Mouse (Mus musculus): ENCODE results near the gene Taf4. TPM values are rescaled to one million over a fixed set of nuclear protein-coding genes. Genes with fewer than 3 reads are reported as not detected.

The Taf4 gene
- polyA plus RNA-seq, 1 experiment = 15.2 TPM

- DNase-seq = no peak
- Histone ChIP-seq H3K27ac (ENCODE audit: insufficient read depth, low read length) (no peak overlapping the region), H3K27me3 (ENCODE audit: control insufficient read depth, insufficient read depth, low read length) (no peaks in the 10 kb centered on the region), H3K4me1 (ENCODE audit: control insufficient read depth, insufficient read depth, low read length) (no peaks in the 10 kb centered on the region), H3K4me3 (replicated peaks; ENCODE audit: insufficient read depth, low read depth, low read length) (no peak overlapping the region)
- TF ChIP-seq POLR2A (IDR thresholded peaks at IDR 0.05; ENCODE audit: borderline replicate concordance, insufficient read depth, low read length) (no peak), CTCF (IDR thresholded peaks at IDR 0.05; ENCODE audit: borderline replicate concordance, insufficient read depth, low read depth, low read length) (no peak)
- 23% methylated on average over 2 of the region's 2 CpGs for WGBS
These were observed 79.5 kb downstream of the Taf4 start for GRCm38 (mm10) chr2:179896949-179897348.

GRCm38 (mm10) chr2:179891048-179891447 is 85.4 kb downstream of the Taf4 start:
- H3K27ac ChIP-seq (ENCODE audit: insufficient read depth, low read length) = no peak overlapping the region
- DNase-seq = no peak
- no peaks in the 10 kb centered on the region for H3K4me1 ChIP-seq (ENCODE audit: control insufficient read depth, insufficient read depth, low read length)
- TF ChIP-seq POLR2A (IDR thresholded peaks at IDR 0.05; ENCODE audit: borderline replicate concordance, insufficient read depth, low read length) = no peak
- TF ChIP-seq CTCF (IDR thresholded peaks at IDR 0.05; ENCODE audit: borderline replicate concordance, insufficient read depth, low read depth, low read length) = no peak
- H3K4me3 ChIP-seq (replicated peaks; ENCODE audit: insufficient read depth, low read depth, low read length) = no peak overlapping the region
- no peaks in the 10 kb centered on the region for H3K27me3 ChIP-seq (ENCODE audit: control insufficient read depth, insufficient read depth, low read length)
- WGBS = 74% methylated on average over 3 of the region's 3 CpGs

GRCm38 (mm10) chr2:179884561-179884960 is 91.9 kb downstream of the Taf4 start:
- H3K27ac ChIP-seq (ENCODE audit: insufficient read depth, low read length) = no peak overlapping the region
- no peak overlapping the region for H3K4me3 ChIP-seq (replicated peaks; ENCODE audit: insufficient read depth, low read depth, low read length)
- no peaks in the 10 kb centered on the region for H3K4me1 ChIP-seq (ENCODE audit: control insufficient read depth, insufficient read depth, low read length)
- H3K27me3 ChIP-seq (ENCODE audit: control insufficient read depth, insufficient read depth, low read length) = no peaks in the 10 kb centered on the region
- DNase-seq = no peak
- 59% methylated on average over 7 of the region's 7 CpGs for WGBS
- TF ChIP-seq CTCF (IDR thresholded peaks at IDR 0.05; ENCODE audit: borderline replicate concordance, insufficient read depth, low read depth, low read length) (no peak), POLR2A (IDR thresholded peaks at IDR 0.05; ENCODE audit: borderline replicate concordance, insufficient read depth, low read length) (no peak)

- TF ChIP-seq POLR2A (IDR thresholded peaks at IDR 0.05; ENCODE audit: borderline replicate concordance, insufficient read depth, low read length) = no peak
- TF ChIP-seq CTCF (IDR thresholded peaks at IDR 0.05; ENCODE audit: borderline replicate concordance, insufficient read depth, low read depth, low read length) = peak; percentile 67
These were observed 98.8 kb downstream of the Taf4 start for GRCm38 (mm10) chr2:179877551-179878215.

GRCm38 (mm10) chr2:179875147-179875546 is 101.3 kb downstream of the Taf4 start:
- Histone ChIP-seq H3K27me3 (ENCODE audit: control insufficient read depth, insufficient read depth, low read length) (no peaks in the 10 kb centered on the region), H3K4me3 (replicated peaks; ENCODE audit: insufficient read depth, low read depth, low read length) (no peak overlapping the region), H3K4me1 (ENCODE audit: control insufficient read depth, insufficient read depth, low read length) (no peaks in the 10 kb centered on the region), H3K27ac (ENCODE audit: insufficient read depth, low read length) (no peak overlapping the region)
- WGBS = 4% methylated on average over 3 of the region's 3 CpGs
- peak; percentile 91 for TF ChIP-seq CTCF (IDR thresholded peaks at IDR 0.05; ENCODE audit: borderline replicate concordance, insufficient read depth, low read depth, low read length)
- no peak for TF ChIP-seq POLR2A (IDR thresholded peaks at IDR 0.05; ENCODE audit: borderline replicate concordance, insufficient read depth, low read length)
- DNase-seq = peak; percentile 54 to 72

More at GRCm38 (mm10) chr2:179877551-179878215, 98.8 kb downstream of the Taf4 start:
- DNase-seq = peak; percentile 31 to 52
- no peaks in the 10 kb centered on the region for H3K27me3 ChIP-seq (ENCODE audit: control insufficient read depth, insufficient read depth, low read length)
- no peaks in the 10 kb centered on the region for H3K4me1 ChIP-seq (ENCODE audit: control insufficient read depth, insufficient read depth, low read length)
- 36% methylated on average over 9 of the region's 9 CpGs for WGBS
- no peak overlapping the region for H3K27ac ChIP-seq (ENCODE audit: insufficient read depth, low read length)
- no peak overlapping the region for H3K4me3 ChIP-seq (replicated peaks; ENCODE audit: insufficient read depth, low read depth, low read length)

- H3K27me3 ChIP-seq (ENCODE audit: control insufficient read depth, insufficient read depth, low read length) = no peaks in the 10 kb centered on the region
- no peak overlapping the region for H3K27ac ChIP-seq (ENCODE audit: insufficient read depth, low read length)
- no peak for TF ChIP-seq POLR2A (IDR thresholded peaks at IDR 0.05; ENCODE audit: borderline replicate concordance, insufficient read depth, low read length)
- peak; percentile 50 for TF ChIP-seq CTCF (IDR thresholded peaks at IDR 0.05; ENCODE audit: borderline replicate concordance, insufficient read depth, low read depth, low read length)
- H3K4me1 ChIP-seq (ENCODE audit: control insufficient read depth, insufficient read depth, low read length) = 0 out of 2 replicates have a peak, but pooled peaks cover 7% of the 10 kb centered on the region
- DNase-seq = no peak
- 76% methylated on average over 5 of the region's 5 CpGs for WGBS
- H3K4me3 ChIP-seq (replicated peaks; ENCODE audit: insufficient read depth, low read depth, low read length) = no peak overlapping the region
These were observed 103.1 kb downstream of the Taf4 start for GRCm38 (mm10) chr2:179873315-179873714.

- no peak overlapping the region for H3K27ac ChIP-seq (ENCODE audit: insufficient read depth, low read length)
- WGBS = 71% methylated on average over 5 of the region's 5 CpGs
- TF ChIP-seq POLR2A (IDR thresholded peaks at IDR 0.05; ENCODE audit: borderline replicate concordance, insufficient read depth, low read length) = no peak
- TF ChIP-seq CTCF (IDR thresholded peaks at IDR 0.05; ENCODE audit: borderline replicate concordance, insufficient read depth, low read depth, low read length) = peak; percentile 70; the same call in 1 of the 2 replicates
- peak; percentile 27 to 34 for DNase-seq
- H3K4me3 ChIP-seq (replicated peaks; ENCODE audit: insufficient read depth, low read depth, low read length) = no peak overlapping the region
- H3K27me3 ChIP-seq (ENCODE audit: control insufficient read depth, insufficient read depth, low read length) = no peaks in the 10 kb centered on the region
- peaks cover 13% of the 10 kb centered on the region; the same call in 1 of the 2 replicates for H3K4me1 ChIP-seq (ENCODE audit: control insufficient read depth, insufficient read depth, low read length)
These were observed 103.7 kb downstream of the Taf4 start for GRCm38 (mm10) chr2:179872724-179873123.

- no peak overlapping the region for H3K4me3 ChIP-seq (replicated peaks; ENCODE audit: insufficient read depth, low read depth, low read length)
- H3K4me1 ChIP-seq (ENCODE audit: control insufficient read depth, insufficient read depth, low read length) = peaks cover 19% of the 10 kb centered on the region
- H3K27me3 ChIP-seq (ENCODE audit: control insufficient read depth, insufficient read depth, low read length) = no peaks in the 10 kb centered on the region
- TF ChIP-seq POLR2A (IDR thresholded peaks at IDR 0.05; ENCODE audit: borderline replicate concordance, insufficient read depth, low read length) (no peak), CTCF (IDR thresholded peaks at IDR 0.05; ENCODE audit: borderline replicate concordance, insufficient read depth, low read depth, low read length) (no peak)
- 5% methylated on average over 2 of the region's 2 CpGs for WGBS
- no peak overlapping the region for H3K27ac ChIP-seq (ENCODE audit: insufficient read depth, low read length)
- peak in 1 of 2 experiments; percentile 31 for DNase-seq
These were observed 106.6 kb downstream of the Taf4 start for GRCm38 (mm10) chr2:179869871-179870270.

Measured in cerebellum, adult 2 months (tissue).